Mouse (Mus musculus) forebrain, embryonic 16.5 days (tissue): ENCODE measurements around the gene Zfp984. TPM values are rescaled to one million over a fixed set of nuclear protein-coding genes. Genes with fewer than 3 reads are reported as not detected.
"Not testable (repeated sequence)": the region's sequence is repeated elsewhere in the genome, so short reads cannot be mapped to it uniquely, and the experiment has no call there.

Experiments used
- ATAC-seq: fragments of 200-750 bp; cut with Nextera tagmentation; 2 replicates; pipeline ENCODE4 v1.8.0; 2017; ENCODE audit warnings: mild to moderate bottlenecking, moderate library complexity
- H3K27ac ChIP-seq: fragments of 300-500 bp; sonication (generic); 2 replicates; pipeline ENCODE4 v1.5.1; 2014; ENCODE audit warnings: low read length, control low read depth
- H3K27me3 ChIP-seq: fragments of 300-500 bp; sonication (generic); replicated peaks from 2 replicates; pipeline ENCODE4 v1.6.1; 2014; ENCODE audit warnings: low read length; ENCODE audit not compliant: control insufficient read depth, insufficient read depth
- H3K36me3 ChIP-seq: fragments of 300-500 bp; sonication (generic); 2 replicates; pipeline ENCODE4 v1.6.1; 2014; ENCODE audit not compliant: control insufficient read depth, insufficient read depth
- H3K4me1 ChIP-seq: fragments of 300-500 bp; sonication (generic); replicated peaks from 2 replicates; pipeline ENCODE4 v1.6.1; 2014; ENCODE audit warnings: low read length; ENCODE audit not compliant: control insufficient read depth, insufficient read depth
- H3K4me2 ChIP-seq: fragments of 300-500 bp; sonication (generic); 2 replicates; pipeline ENCODE4 v1.6.1; 2014; ENCODE audit warnings: mild to moderate bottlenecking, low read length, control low read depth
- H3K4me3 ChIP-seq: fragments of 300-500 bp; sonication (generic); replicated peaks from 2 replicates; pipeline ENCODE4 v1.5.1; 2014; ENCODE audit warnings: mild to moderate bottlenecking, low read length, control low read depth
- H3K9ac ChIP-seq: fragments of 300-500 bp; sonication (generic); replicated peaks from 2 replicates; pipeline ENCODE4 v1.6.1; 2014; ENCODE audit warnings: low read depth, low read length, control low read depth
- H3K9me3 ChIP-seq: fragments of 300-500 bp; sonication (generic); 2 replicates; pipeline ENCODE4 v1.6.1; 2016; ENCODE audit warnings: low read length; ENCODE audit not compliant: control insufficient read depth
- WGBS: fragments of 180-500 bp; shearing (Covaris S2); extraction: QIAGEN DNeasy Blood & Tissue Kit; methylation state at CpG from one replicate; pipeline ENCODE4 v1.1.7; 2014; 5-methylcytosine and 5-hydroxymethylcytosine counted together
- polyA plus RNA-seq: library from polyadenylated mRNA; unstranded; fragments of >200 nt; fragmentation: Nextera tagmentation; extraction: Ambion mirVana; gene quantifications from 2 replicates; pipeline ENCODE4 v1.2.1, GENCODE M21; 2015

Zfp984 gene
- polyA plus RNA-seq, 1 experiment from 2014 or later: 6.0 TPM

- not testable (repeated sequence) for H3K27me3 ChIP-seq, ATAC-seq, H3K9me3 ChIP-seq, H3K36me3 ChIP-seq, H3K4me1 ChIP-seq, H3K27ac ChIP-seq, H3K9ac ChIP-seq
- peak overlapping the region; percentile 34 for H3K4me2 ChIP-seq
- WGBS: 35% methylated on average over 52 of the region's 63 CpGs
- peak overlapping the region; percentile 32 for H3K4me3 ChIP-seq
Measured at GRCm38 (mm10) chr4:147738636-147739369, 70.8 kb downstream of the Zfp984 start.

Other genes with a start within 250 kb of the Zfp984 start
- gene Zfp979, start 167.3 kb downstream of the Zfp984 start, polyA plus RNA-seq: 0.87 and 0.96 TPM in 2 replicates
- not detected in 2 replicates for gene Zfp534, start 107.2 kb downstream of the Zfp984 start, polyA plus RNA-seq
- gene Zfp933, start 38.6 kb upstream of the Zfp984 start, polyA plus RNA-seq: 8.8 and 10.1 TPM in 2 replicates
- gene Miip, start 59.0 kb upstream of the Zfp984 start, polyA plus RNA-seq: 52.6 and 63.1 TPM in 2 replicates
- gene Fv1, start 59.2 kb upstream of the Zfp984 start, polyA plus RNA-seq: 12.9 and 14.3 TPM in 2 replicates
- 82.4 and 90.7 TPM in 2 replicates for gene Mfn2, start 94.9 kb upstream of the Zfp984 start, polyA plus RNA-seq
- gene Plod1, start 127.0 kb upstream of the Zfp984 start, polyA plus RNA-seq: 16.3 and 18.1 TPM in 2 replicates
- gene 2510039O18Rik, start 131.1 kb upstream of the Zfp984 start, polyA plus RNA-seq: 10.0 and 11.2 TPM in 2 replicates
- not detected in 2 replicates for gene Nppb, start 176.0 kb upstream of the Zfp984 start, polyA plus RNA-seq
- 0.83 TPM in 1 of 2 replicates, not detected in the other for gene Nppa, start 190.9 kb upstream of the Zfp984 start, polyA plus RNA-seq
- 34.3 and 40.6 TPM in 2 replicates for gene Clcn6, start 229.0 kb upstream of the Zfp984 start, polyA plus RNA-seq
- gene Mthfr, start 229.3 kb upstream of the Zfp984 start, polyA plus RNA-seq: 17.3 and 22.0 TPM in 2 replicates